Mouse (Mus musculus) kidney, embryonic 15.5 days (tissue): ENCODE data around the gene Prkca. TPM values are rescaled to one million over a fixed set of nuclear protein-coding genes. Genes with fewer than 3 reads are reported as not detected.

Experiments
- ATAC-seq: fragments of 200-750 bp; cut with Nextera tagmentation; replicated peaks from 2 replicates; pipeline ENCODE4 v1.8.0; 2017; ENCODE audit warnings: moderate TSS enrichment; ENCODE audit not compliant: low FRiP score
- H3K27ac ChIP-seq: fragments of 300-500 bp; sonication (generic); 2 replicates; pipeline ENCODE4 v1.5.1; 2015; ENCODE audit warnings: mild to moderate bottlenecking, inconsistent platforms
- H3K27me3 ChIP-seq: fragments of 300-500 bp; sonication (generic); 2 replicates; pipeline ENCODE4 v1.6.1; 2015; ENCODE audit warnings: inconsistent platforms
- H3K36me3 ChIP-seq: fragments of 300-500 bp; sonication (generic); 2 replicates; pipeline ENCODE4 v1.6.1; 2015; ENCODE audit warnings: inconsistent platforms
- H3K4me1 ChIP-seq: fragments of 300-500 bp; sonication (generic); 2 replicates; pipeline ENCODE4 v1.6.1; 2015; ENCODE audit warnings: inconsistent platforms
- H3K4me2 ChIP-seq: fragments of 300-500 bp; sonication (generic); 2 replicates; pipeline ENCODE4 v1.6.1; 2015; ENCODE audit warnings: moderate library complexity, mild to moderate bottlenecking, inconsistent platforms
- H3K4me3 ChIP-seq: fragments of 300-500 bp; sonication (generic); replicated peaks from 2 replicates; pipeline ENCODE4 v1.5.1; 2015; ENCODE audit warnings: mild to moderate bottlenecking, inconsistent platforms
- H3K9ac ChIP-seq: fragments of 300-500 bp; sonication (generic); 2 replicates; pipeline ENCODE4 v1.6.1; 2015; ENCODE audit warnings: mild to moderate bottlenecking, inconsistent platforms
- H3K9me3 ChIP-seq: fragments of 300-500 bp; sonication (generic); replicated peaks from 2 replicates; pipeline ENCODE4 v1.6.1; 2016; ENCODE audit warnings: inconsistent platforms
- WGBS: fragments of 180-500 bp; shearing (Covaris S2); methylation state at CpG from one replicate; pipeline ENCODE4 v1.1.7; 2015; ENCODE audit warnings: mixed read lengths; 5-methylcytosine and 5-hydroxymethylcytosine counted together
- polyA plus RNA-seq: library from polyadenylated mRNA; unstranded; fragments of >200 nt; fragmentation: Nextera tagmentation; extraction: Ambion mirVana; gene quantifications from 2 replicates; pipeline ENCODE4 v1.2.1, GENCODE M21; 2015

The Prkca gene
- polyA plus RNA-seq, 1 experiment from 2014 or later, result 7.4 TPM

DNA sequence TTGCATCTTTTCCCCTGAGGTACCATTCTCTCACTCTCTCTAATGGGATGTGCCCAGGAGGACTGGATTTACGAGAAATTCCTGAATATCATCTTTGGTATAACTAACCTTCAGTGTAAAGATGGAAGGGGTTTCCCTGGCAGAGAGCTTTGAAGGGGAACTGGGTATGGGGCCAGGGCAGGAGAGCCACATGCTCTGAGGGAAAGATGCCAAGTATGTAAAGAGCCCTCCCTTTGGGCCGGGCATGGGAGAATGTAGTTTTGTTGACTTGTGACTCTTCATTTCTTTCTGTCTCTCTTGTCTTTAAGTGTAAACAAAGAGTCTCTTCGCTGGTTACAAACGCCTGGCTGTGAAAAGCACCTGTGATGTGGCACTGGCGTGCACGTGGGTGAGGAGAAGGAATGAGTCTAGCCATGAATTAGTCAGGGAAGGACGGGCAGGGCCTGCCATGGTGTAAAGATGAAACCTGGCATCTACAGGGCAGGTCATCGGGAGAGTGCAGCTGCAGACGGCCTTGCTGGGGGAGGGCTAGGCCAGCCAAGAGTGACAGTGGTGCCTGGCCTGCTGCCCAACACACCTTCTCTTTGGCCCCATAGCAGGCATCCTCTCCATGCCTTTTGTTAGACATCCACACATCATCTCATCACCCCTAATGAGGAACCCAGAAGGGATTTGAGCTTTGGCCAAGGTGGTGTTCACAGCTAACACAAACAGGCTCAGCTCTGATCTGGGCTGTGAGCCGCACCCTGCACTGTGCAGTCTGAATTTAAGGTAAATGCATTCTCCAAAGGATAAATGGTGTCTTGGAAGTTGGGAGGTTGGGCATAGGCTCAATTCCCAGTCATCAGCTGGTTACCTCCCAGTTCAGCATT, 388.3 kb downstream of the Prkca start:
- no peak overlapping the region for H3K9ac ChIP-seq
- WGBS, result 77% methylated on average over 10 of the region's 10 CpGs
- 0 out of 2 replicates have a peak, but pooled peaks cover 6% of the 10 kb centered on the region for H3K4me1 ChIP-seq
- ATAC-seq, result no peak
- H3K4me3 ChIP-seq, result no peak overlapping the region
- H3K9me3 ChIP-seq, result no peaks in the 10 kb centered on the region
- H3K36me3 ChIP-seq, result peaks cover 19% of the 10 kb centered on the region; the same call in 1 of the 2 replicates
- H3K27ac ChIP-seq, result no peak overlapping the region
- H3K4me2 ChIP-seq, result no peak overlapping the region
- H3K27me3 ChIP-seq, result no peaks in the 10 kb centered on the region

DNA sequence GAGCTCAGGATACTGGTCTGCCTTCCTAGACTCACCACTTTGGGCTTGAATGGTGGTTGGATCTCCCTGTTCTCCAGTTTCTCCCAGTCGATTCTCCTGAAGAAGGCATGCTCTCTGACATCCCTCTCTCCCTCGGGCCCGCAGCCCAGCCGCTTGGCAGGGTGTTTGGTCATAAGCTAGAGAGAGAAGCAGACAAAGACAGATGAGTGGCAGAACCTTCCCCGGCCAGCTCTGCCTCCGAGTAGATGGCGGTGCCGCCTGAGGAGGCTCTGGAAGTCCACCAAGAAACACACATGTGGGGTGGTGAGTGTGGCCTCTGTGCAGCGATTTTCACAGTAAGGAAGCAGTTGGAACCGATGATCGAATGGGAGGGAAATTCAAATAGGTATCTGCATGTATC, 392.3 kb downstream of the Prkca start:
- no peak overlapping the region for H3K4me2 ChIP-seq
- H3K27ac ChIP-seq, result no peak overlapping the region
- no peak overlapping the region for H3K4me3 ChIP-seq
- no peak for ATAC-seq
- H3K36me3 ChIP-seq, result peaks cover 9% of the 10 kb centered on the region; the same call in 1 of the 2 replicates
- WGBS, result 80% methylated on average over 11 of the region's 11 CpGs
- H3K27me3 ChIP-seq, result no peaks in the 10 kb centered on the region
- H3K4me1 ChIP-seq, result peaks cover 8% of the 10 kb centered on the region
- no peaks in the 10 kb centered on the region for H3K9me3 ChIP-seq
- H3K9ac ChIP-seq, result no peak overlapping the region

DNA sequence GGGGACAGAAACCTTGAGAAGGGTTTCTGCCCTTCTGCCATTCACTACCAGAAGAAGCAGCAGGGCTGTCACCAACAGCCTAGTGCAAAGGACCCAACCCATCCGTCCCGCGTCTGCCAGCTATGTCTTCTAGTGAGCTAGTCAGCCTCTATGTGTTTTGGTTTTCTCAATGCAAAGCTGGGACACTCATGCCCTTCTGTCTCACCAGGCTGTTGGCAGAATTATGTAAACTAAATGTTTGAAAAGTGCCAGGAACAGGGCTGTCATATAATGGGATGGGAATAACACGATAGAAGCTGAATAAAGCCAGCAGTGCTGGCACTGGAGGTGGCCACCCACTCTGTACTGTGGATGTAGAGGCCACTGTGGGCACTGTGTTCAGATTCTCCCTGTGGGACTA, 393.1 kb downstream of the Prkca start:
- 93% methylated on average over 4 of the region's 4 CpGs for WGBS
- no peak overlapping the region for H3K9ac ChIP-seq
- H3K27ac ChIP-seq, result no peak overlapping the region
- no peak for ATAC-seq
- no peak overlapping the region for H3K4me3 ChIP-seq
- no peak overlapping the region for H3K4me2 ChIP-seq
- H3K27me3 ChIP-seq, result no peaks in the 10 kb centered on the region
- H3K9me3 ChIP-seq, result no peaks in the 10 kb centered on the region
- H3K4me1 ChIP-seq, result peaks cover 8% of the 10 kb centered on the region
- H3K36me3 ChIP-seq, result peaks cover 12% of the 10 kb centered on the region; the same call in 1 of the 2 replicates

DNA sequence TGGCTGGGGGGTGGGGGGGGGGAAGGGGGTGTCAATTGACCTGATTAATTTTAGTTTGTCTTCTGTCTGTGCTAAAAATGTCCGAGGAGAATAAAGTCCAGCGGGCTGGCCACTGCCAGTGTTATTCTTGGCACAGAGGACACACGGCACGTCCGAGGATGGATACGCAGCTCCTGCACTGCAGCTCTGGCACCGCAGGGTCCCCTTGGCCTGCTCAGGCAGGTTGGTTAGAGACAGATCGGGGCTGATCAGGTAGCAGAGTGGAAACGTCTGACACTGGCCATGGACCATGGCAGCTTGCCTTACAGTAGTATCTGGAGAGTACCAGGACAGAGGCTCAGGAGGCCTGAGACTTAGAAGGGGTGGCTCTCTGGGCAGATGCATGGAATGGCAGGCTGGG, 393.5 kb downstream of the Prkca start:
- H3K4me2 ChIP-seq, result no peak overlapping the region
- no peaks in the 10 kb centered on the region for H3K9me3 ChIP-seq
- no peak overlapping the region for H3K9ac ChIP-seq
- no peak overlapping the region for H3K4me3 ChIP-seq
- WGBS, result 34% methylated on average over 9 of the region's 9 CpGs
- ATAC-seq, result no peak
- H3K36me3 ChIP-seq, result peaks cover 16% of the 10 kb centered on the region
- no peak overlapping the region for H3K27ac ChIP-seq
- peaks cover 8% of the 10 kb centered on the region for H3K4me1 ChIP-seq
- H3K27me3 ChIP-seq, result no peaks in the 10 kb centered on the region

DNA sequence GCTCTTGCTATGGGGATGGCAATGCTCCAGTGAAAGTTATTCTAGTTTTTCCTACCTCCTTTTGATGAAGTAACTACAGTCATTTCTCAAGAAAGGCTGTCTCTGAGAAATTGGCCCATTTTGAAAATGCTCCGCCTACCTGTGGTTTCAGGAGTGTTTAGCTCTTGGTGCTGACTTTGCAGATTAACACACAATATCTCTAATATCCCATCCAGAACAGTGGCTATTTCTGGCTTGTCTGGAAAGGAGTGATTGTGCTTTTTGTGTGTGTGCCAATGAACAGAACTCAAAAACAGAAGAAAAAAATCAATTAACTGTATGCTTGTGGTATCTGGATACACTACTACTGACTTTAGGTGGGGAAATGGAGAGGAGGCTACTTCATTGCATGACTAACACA, 395.8 kb downstream of the Prkca start:
- H3K27me3 ChIP-seq, result no peaks in the 10 kb centered on the region
- no peaks in the 10 kb centered on the region for H3K9me3 ChIP-seq
- peaks cover 8% of the 10 kb centered on the region for H3K4me1 ChIP-seq
- H3K36me3 ChIP-seq, result peaks cover 24% of the 10 kb centered on the region
- H3K27ac ChIP-seq, result no peak overlapping the region
- no peak overlapping the region for H3K4me3 ChIP-seq
- H3K4me2 ChIP-seq, result no peak overlapping the region
- 100% methylated on average over 1 of the region's 1 CpGs for WGBS
- H3K9ac ChIP-seq, result no peak overlapping the region
- no peak for ATAC-seq

DNA sequence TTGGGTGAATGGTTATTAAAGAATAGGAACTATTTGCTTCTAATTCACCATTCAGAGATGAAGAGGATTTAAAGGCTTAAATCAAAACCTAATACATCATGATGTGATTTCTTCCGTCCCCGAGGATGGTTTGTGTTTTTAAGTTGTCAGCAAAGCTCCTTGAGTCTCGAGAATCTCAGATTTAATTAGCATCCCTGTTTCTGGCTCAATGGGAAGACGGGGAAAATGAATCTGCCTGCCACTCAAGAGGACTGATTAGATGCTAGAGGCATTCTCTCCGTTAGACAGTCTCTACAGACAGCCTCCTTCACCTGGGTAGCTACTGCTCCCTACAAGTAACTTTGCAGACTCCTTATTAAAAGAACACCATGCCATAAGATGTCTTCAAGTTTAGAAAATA, 396.9 kb downstream of the Prkca start:
- 76% methylated on average over 5 of the region's 5 CpGs for WGBS
- Histone ChIP-seq H3K4me2 (no peak overlapping the region), H3K36me3 (peaks cover 23% of the 10 kb centered on the region), H3K4me1 (peaks cover 8% of the 10 kb centered on the region), H3K27me3 (no peaks in the 10 kb centered on the region), H3K4me3 (no peak overlapping the region), H3K27ac (no peak overlapping the region), H3K9ac (no peak overlapping the region), H3K9me3 (no peaks in the 10 kb centered on the region)
- ATAC-seq, result no peak

DNA sequence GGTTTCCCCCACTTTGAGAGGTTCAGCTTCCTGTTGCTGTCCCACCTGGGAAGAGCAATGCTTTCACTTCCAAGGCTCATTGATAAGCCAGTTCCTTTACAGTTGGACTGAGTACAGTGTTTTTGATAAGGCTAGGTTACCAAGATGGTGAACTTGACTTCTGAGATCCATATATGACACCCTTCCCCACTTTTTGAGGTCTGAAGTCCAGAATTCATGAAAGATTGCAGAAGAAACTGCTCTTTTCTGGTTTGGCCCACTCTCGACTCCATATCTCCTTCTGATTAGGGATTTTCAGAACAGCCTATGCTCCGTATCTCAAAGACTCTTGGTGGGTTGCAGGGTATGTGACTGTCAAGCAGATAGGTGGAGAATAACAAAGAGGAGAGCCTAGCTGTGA, 406.8 kb downstream of the Prkca start:
- WGBS, result 90% methylated on average over 2 of the region's 2 CpGs
- no peak for ATAC-seq

DNA sequence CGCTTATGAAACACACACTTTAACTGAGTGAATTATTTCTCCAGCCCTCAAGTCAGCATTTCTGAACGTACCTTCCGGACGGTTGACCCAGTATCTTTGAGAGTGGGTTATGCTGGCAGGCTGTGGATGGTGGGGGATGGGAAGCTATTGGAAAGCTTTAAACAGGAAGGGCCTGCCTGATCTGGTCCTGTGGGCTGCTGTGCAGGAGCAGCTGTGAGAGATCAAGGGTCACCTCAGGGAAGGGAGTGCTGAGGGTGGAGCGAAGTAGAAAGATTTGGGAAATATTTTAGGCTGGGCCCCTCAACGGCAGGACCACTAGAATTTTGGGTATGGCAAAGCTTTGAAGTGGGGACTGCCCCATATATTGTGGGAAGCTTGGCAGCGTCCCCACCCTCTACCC, 412.0 kb downstream of the Prkca start:
- H3K36me3 ChIP-seq, result no peaks in the 10 kb centered on the region
- no peaks in the 10 kb centered on the region for H3K9me3 ChIP-seq
- no peak for ATAC-seq
- H3K27me3 ChIP-seq, result no peaks in the 10 kb centered on the region
- H3K9ac ChIP-seq, result no peak overlapping the region
- H3K27ac ChIP-seq, result no peak overlapping the region
- 57% methylated on average over 7 of the region's 7 CpGs for WGBS
- H3K4me2 ChIP-seq, result no peak overlapping the region
- H3K4me3 ChIP-seq, result no peak overlapping the region
- H3K4me1 ChIP-seq, result no peaks in the 10 kb centered on the region

More for the DNA sequence above, 406.8 kb downstream of the Prkca start:
- H3K4me3 ChIP-seq, result no peak overlapping the region
- H3K9ac ChIP-seq, result no peak overlapping the region
- no peaks in the 10 kb centered on the region for H3K27me3 ChIP-seq
- H3K4me2 ChIP-seq, result no peak overlapping the region
- no peaks in the 10 kb centered on the region for H3K4me1 ChIP-seq
- H3K9me3 ChIP-seq, result peaks cover 21% of the 10 kb centered on the region
- H3K27ac ChIP-seq, result no peak overlapping the region
- peaks cover 24% of the 10 kb centered on the region for H3K36me3 ChIP-seq

DNA sequence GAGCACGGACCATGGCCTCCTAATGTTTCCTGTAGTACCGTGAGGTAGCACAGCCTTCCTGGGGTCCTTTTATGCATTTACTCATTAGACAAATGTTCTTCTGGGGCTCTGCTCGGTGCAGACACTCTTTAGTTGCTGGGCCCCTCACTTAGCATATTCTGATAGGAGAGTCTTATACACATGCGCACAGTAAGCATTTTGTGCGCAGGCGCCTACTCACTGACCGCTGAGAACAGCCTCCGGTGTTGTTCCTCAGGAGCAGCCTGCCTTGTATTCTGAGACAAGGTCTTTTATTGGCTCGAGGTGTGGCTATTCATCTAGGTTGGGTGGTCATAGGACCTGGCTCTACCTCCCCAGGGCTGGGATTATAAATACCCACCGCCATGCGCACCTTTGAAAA, 412.4 kb downstream of the Prkca start:
- no peaks in the 10 kb centered on the region for H3K9me3 ChIP-seq
- no peaks in the 10 kb centered on the region for H3K36me3 ChIP-seq
- no peak overlapping the region for H3K9ac ChIP-seq
- H3K4me1 ChIP-seq, result no peaks in the 10 kb centered on the region
- no peak overlapping the region for H3K4me2 ChIP-seq
- no peak overlapping the region for H3K27ac ChIP-seq
- WGBS, result 82% methylated on average over 11 of the region's 11 CpGs
- ATAC-seq, result no peak
- H3K27me3 ChIP-seq, result no peaks in the 10 kb centered on the region
- H3K4me3 ChIP-seq, result no peak overlapping the region

DNA sequence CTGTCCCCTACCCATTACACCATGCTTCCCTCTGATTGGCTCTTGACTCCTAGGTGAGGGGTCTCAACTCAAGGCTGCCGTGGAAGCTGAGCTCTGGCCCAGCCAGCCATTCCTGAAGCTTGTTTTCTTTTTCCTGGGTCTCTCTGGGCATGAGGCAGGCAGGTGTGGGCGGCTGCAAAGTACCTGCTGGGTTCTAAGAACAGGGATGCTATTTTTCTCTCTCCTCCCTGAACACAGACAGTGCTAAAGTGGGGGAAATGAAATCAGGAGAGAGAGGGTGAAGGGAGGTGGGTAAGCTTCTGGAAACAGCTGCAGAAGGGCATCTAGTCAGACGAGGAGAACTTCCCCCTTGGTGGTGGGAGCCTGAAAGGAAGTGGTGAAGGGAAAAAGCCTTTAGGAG, 414.0 kb downstream of the Prkca start:
- Histone ChIP-seq H3K27me3 (no peaks in the 10 kb centered on the region), H3K36me3 (no peaks in the 10 kb centered on the region), H3K4me2 (no peak overlapping the region), H3K4me1 (no peaks in the 10 kb centered on the region), H3K4me3 (no peak overlapping the region), H3K9me3 (no peaks in the 10 kb centered on the region), H3K27ac (no peak overlapping the region), H3K9ac (no peak overlapping the region)
- WGBS, result 40% methylated on average over 3 of the region's 3 CpGs
- ATAC-seq, result no peak

DNA sequence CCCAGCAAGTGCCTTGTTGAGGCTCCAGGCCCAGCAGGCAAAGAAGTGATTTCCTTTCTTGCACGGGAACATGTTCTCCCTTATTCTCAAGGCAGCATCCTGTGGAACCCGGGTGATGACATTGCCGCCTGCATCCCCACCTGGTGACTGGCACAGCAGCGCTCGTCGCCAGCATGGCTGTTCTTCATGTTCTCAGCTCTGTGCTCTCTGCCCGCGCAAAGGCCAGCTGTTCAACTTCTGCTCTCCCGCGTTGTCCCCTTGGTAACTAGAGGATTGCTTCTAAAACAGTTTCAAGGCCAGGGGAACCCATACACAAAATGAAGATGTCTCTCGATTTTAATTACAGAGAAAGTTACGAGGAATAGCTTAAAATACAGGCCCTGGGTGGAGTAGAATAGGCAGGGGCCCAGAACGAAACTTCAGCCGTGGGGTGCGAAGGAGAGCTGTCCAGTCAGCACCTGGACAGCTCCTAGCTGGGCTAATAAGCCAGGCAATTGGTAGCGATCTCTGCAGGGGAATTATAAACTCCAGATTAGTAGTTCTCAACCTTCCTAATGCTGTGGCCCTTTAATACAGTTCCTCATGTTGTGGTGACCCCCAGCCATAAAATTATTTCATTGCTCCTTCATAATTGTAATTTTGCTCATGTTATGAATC, 423.7 kb downstream of the Prkca start:
- H3K27me3 ChIP-seq, result peaks cover 30% of the 10 kb centered on the region
- 46% methylated on average over 16 of the region's 16 CpGs for WGBS

DNA sequence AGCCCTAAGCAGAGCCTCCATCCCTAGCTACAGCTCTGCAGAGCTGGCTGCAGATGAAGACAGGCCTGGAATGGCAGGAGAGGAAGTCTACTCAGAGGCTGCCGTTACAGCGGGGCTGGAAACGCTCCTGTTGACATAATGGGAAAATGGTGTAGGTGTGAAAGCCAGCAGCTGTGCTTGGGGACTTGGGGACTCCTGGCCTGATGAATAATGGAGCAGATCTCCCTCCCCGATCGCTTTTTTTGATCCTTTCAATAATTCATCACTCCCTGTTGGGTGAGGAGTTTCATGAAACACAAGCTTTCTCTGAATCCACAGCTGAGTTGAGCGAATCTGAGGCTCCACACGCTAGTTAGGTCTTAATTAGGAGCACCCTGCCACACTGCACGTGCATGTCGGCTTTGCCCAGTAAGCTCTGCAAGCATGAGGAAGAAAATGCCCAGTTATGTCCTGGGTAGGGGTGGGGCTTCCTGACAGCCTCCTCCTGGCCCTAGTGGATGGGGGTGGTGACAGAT, 425.9 kb downstream of the Prkca start:
- ATAC-seq, result no peak
- H3K36me3 ChIP-seq, result no peaks in the 10 kb centered on the region
- H3K4me1 ChIP-seq, result peaks cover 5% of the 10 kb centered on the region; the same call in 1 of the 2 replicates
- no peak overlapping the region for H3K9ac ChIP-seq
- peaks cover 52% of the 10 kb centered on the region for H3K27me3 ChIP-seq
- no peak overlapping the region for H3K4me3 ChIP-seq
- WGBS, result 65% methylated on average over 9 of the region's 9 CpGs
- H3K9me3 ChIP-seq, result no peaks in the 10 kb centered on the region
- no peak overlapping the region for H3K27ac ChIP-seq
- no peak overlapping the region for H3K4me2 ChIP-seq

More for the DNA sequence above, 423.7 kb downstream of the Prkca start:
- no peaks in the 10 kb centered on the region for H3K9me3 ChIP-seq
- no peaks in the 10 kb centered on the region for H3K36me3 ChIP-seq
- no peak overlapping the region for H3K27ac ChIP-seq
- no peak overlapping the region for H3K4me2 ChIP-seq
- no peak overlapping the region for H3K9ac ChIP-seq
- peaks cover under 1% of the 10 kb centered on the region; the same call in 1 of the 2 replicates for H3K4me1 ChIP-seq
- no peak overlapping the region for H3K4me3 ChIP-seq
- no peak for ATAC-seq
